Mouse (Mus musculus) limb, embryonic 14.5 days (tissue): ENCODE results near the gene Tert. TPM values are rescaled to one million over a fixed set of nuclear protein-coding genes. Genes with fewer than 3 reads are reported as not detected.

Source experiments
- ATAC-seq: fragments of 200-750 bp; cut with Nextera tagmentation; 2 replicates; pipeline ENCODE4 v1.8.0; 2017; ENCODE audit warnings: low read depth, moderate number of reproducible peaks, moderate TSS enrichment; ENCODE audit not compliant: low FRiP score
- DNase-seq: peaks from one replicate; pipeline ENCODE4 v3.0.0-alpha.2; 2015; ENCODE audit warnings: low spot score
- H3K27ac ChIP-seq: fragments of 300-500 bp; sonication (generic); replicated peaks from 2 replicates; pipeline ENCODE4 v1.5.1; 2014; ENCODE audit warnings: low read depth, mild to moderate bottlenecking, low read length, moderate library complexity, mixed read lengths
- H3K27me3 ChIP-seq: fragments of 300-500 bp; sonication (generic); 2 replicates; pipeline ENCODE4 v1.6.1; 2014; ENCODE audit warnings: low read length, mixed read lengths; ENCODE audit not compliant: control insufficient read depth, insufficient read depth
- H3K36me3 ChIP-seq: fragments of 300-500 bp; sonication (generic); 2 replicates; pipeline ENCODE4 v1.6.1; 2014; ENCODE audit warnings: mild to moderate bottlenecking, low read length, moderate library complexity, mixed read lengths; ENCODE audit not compliant: control insufficient read depth, insufficient read depth
- H3K4me1 ChIP-seq: fragments of 300-500 bp; sonication (generic); 2 replicates; pipeline ENCODE4 v1.6.1; 2014; ENCODE audit warnings: antibody characterized with exemption, low read length, mixed read lengths; ENCODE audit not compliant: control insufficient read depth, insufficient read depth
- H3K4me2 ChIP-seq: fragments of 300-500 bp; sonication (generic); replicated peaks from 2 replicates; pipeline ENCODE4 v1.6.1; 2014; ENCODE audit warnings: low read depth, mild to moderate bottlenecking, low read length, moderate library complexity; ENCODE audit not compliant: severe bottlenecking
- H3K4me3 ChIP-seq: fragments of 300-500 bp; sonication (generic); replicated peaks from 2 replicates; pipeline ENCODE4 v1.5.1; 2014; ENCODE audit warnings: low read length
- H3K9ac ChIP-seq: fragments of 300-500 bp; sonication (generic); 2 replicates; pipeline ENCODE4 v1.6.1; 2014; ENCODE audit warnings: mild to moderate bottlenecking, low read depth, low read length, moderate library complexity; ENCODE audit not compliant: severe bottlenecking
- H3K9me3 ChIP-seq: fragments of 300-500 bp; sonication (generic); 2 replicates; pipeline ENCODE4 v1.6.1; 2016; ENCODE audit warnings: low read length; ENCODE audit not compliant: control insufficient read depth
- POLR2A ChIP-seq: fragments of 200-500 bp; IDR thresholded peaks from 2 replicates; pipeline ENCODE4 v1.8.0; 2012; ENCODE audit warnings: inconsistent platforms, mild to moderate bottlenecking, moderate library complexity, borderline replicate concordance; ENCODE audit not compliant: insufficient read depth, insufficient read length; ENCODE audit errors: extremely low read depth
- WGBS: fragments of 180-500 bp; shearing (Covaris S2); extraction: QIAGEN DNeasy Blood & Tissue Kit; methylation state at CpG from one replicate; pipeline ENCODE4 v1.1.7; 2014; 5-methylcytosine and 5-hydroxymethylcytosine counted together
- polyA plus RNA-seq, 2 experiments: library from polyadenylated mRNA; depleted of rRNA in 1 of 2; stranded (reverse) in 1 of 2; unstranded in 1 of 2; fragments of >200 nt; fragmentation: Nextera tagmentation in 1 of 2; extraction: Ambion mirVana in 1 of 2; gene quantifications; 2 replicates each; pipeline versions ENCODE4 v1.2.1 to v1.2.3; 2012 to 2014

Tert gene
- polyA plus RNA-seq, 2 experiments = 3.0 to 19.6 TPM

DNA sequence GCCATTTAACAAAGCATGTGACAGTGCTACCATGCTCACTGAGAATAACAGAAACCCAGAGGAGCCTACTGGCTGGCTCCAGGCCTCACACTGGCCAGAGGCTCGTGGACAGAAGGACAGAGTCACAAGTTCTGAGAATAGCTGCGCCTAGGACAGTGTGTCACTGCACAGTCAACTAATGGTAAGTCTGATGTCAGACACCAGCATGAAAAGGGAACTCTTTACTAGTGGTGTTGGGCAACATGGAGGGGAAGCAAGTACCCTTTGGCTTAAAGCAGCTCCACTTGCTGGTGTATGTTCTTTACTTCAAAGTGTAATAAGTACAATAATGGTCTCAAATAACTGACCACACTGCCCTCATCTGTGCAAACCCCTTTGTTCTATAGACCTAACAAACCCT, 66.6 kb downstream of the Tert start:
- no peaks in the 10 kb centered on the region for H3K36me3 ChIP-seq
- ATAC-seq = no peak
- TF ChIP-seq POLR2A = no peak
- H3K4me1 ChIP-seq = no peaks in the 10 kb centered on the region
- no peak overlapping the region for H3K9ac ChIP-seq
- 79% methylated on average over 2 of the region's 2 CpGs for WGBS
- DNase-seq = no peak
- H3K27ac ChIP-seq = no peak overlapping the region
- no peak overlapping the region for H3K4me2 ChIP-seq
- H3K4me3 ChIP-seq = no peak overlapping the region
- no peaks in the 10 kb centered on the region for H3K9me3 ChIP-seq
- H3K27me3 ChIP-seq = no peaks in the 10 kb centered on the region

DNA sequence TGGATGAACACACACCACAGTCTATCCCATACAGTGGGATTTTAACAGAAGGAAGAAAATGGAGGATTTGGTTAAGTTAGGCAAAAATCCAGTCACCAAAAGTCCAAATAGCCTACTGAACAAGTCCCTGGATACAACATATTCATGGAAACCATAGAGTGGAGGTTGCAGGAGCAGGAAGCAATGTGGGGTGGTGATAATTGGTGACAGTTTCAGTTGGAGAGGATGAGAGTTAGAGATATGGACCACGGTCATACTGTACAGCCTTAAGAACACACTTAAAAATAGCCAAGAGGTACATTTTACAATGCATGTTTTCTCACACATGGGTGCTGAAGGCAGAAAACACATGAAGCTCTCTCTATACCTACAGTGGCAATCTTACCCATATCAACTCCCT, 68.3 kb downstream of the Tert start:
- no peak overlapping the region for H3K9ac ChIP-seq
- H3K4me1 ChIP-seq = no peaks in the 10 kb centered on the region
- ATAC-seq (no peak), DNase-seq (no peak)
- H3K4me2 ChIP-seq = no peak overlapping the region
- no peaks in the 10 kb centered on the region for H3K9me3 ChIP-seq
- H3K27ac ChIP-seq = no peak overlapping the region
- no peak for TF ChIP-seq POLR2A
- 92% methylated on average over 1 of the region's 1 CpGs for WGBS
- no peaks in the 10 kb centered on the region for H3K27me3 ChIP-seq
- no peak overlapping the region for H3K4me3 ChIP-seq
- H3K36me3 ChIP-seq = no peaks in the 10 kb centered on the region

DNA sequence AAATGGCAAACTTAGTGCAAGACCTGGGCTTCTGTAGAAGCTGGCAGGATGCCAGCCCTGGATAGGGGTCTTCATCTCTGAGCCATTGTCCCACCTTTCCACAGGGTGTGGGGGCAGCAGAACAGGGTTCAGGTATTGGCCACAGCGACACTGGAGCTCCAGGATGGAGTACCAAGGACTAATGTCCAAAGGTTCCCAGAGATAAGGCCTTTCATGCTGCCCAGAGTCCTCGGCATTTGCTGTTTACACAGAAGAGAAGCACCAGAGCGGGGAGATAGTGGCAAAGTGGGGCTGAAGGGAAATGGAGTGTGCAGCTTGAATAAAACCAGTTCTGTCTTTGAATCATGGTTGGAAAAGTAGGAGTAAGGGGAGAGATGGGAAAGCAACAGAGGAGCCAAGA, 69.8 kb downstream of the Tert start:
- Histone ChIP-seq H3K27me3 (no peaks in the 10 kb centered on the region), H3K36me3 (no peaks in the 10 kb centered on the region), H3K4me2 (no peak overlapping the region), H3K4me1 (no peaks in the 10 kb centered on the region), H3K4me3 (no peak overlapping the region), H3K27ac (no peak overlapping the region), H3K9ac (no peak overlapping the region), H3K9me3 (no peaks in the 10 kb centered on the region)
- 84% methylated on average over 3 of the region's 3 CpGs for WGBS
- no peak for DNase-seq
- TF ChIP-seq POLR2A = no peak
- ATAC-seq = no peak

Other genes with a start within 250 kb of the Tert start
- gene Lpcat1, start 159.7 kb upstream of the Tert start, polyA plus RNA-seq (2012; rRNA removed) = 51.7 and 69.6 TPM in 2 replicates
- gene Lpcat1, start 159.7 kb upstream of the Tert start, polyA plus RNA-seq (2014; fragmentation: Nextera tagmentation; extraction: Ambion mirVana) = 43.2 and 46.8 TPM in 2 replicates
- 0.06 and 0.17 TPM in 2 replicates for gene Slc6a3, start 90.2 kb upstream of the Tert start, polyA plus RNA-seq (2012; rRNA removed)
- 0.14 TPM in 1 of 2 replicates, not detected in the other for gene Slc6a3, start 90.2 kb upstream of the Tert start, polyA plus RNA-seq (2014; fragmentation: Nextera tagmentation; extraction: Ambion mirVana)
- 163 and 203 TPM in 2 replicates for gene Clptm1l, start 22.9 kb upstream of the Tert start, polyA plus RNA-seq (2012; rRNA removed)
- 145 and 151 TPM in 2 replicates for gene Clptm1l, start 22.9 kb upstream of the Tert start, polyA plus RNA-seq (2014; fragmentation: Nextera tagmentation; extraction: Ambion mirVana)
- 0.05 and 0.14 TPM in 2 replicates for gene Slc6a18, start 51.1 kb downstream of the Tert start, polyA plus RNA-seq (2012; rRNA removed)
- gene Slc6a18, start 51.1 kb downstream of the Tert start, polyA plus RNA-seq (2014; fragmentation: Nextera tagmentation; extraction: Ambion mirVana) = not detected in 2 replicates
- gene Slc6a19, start 78.0 kb downstream of the Tert start, polyA plus RNA-seq (2012; rRNA removed) = 0.06 TPM in 1 of 2 replicates, not detected in the other
- not detected in 2 replicates for gene Slc6a19, start 78.0 kb downstream of the Tert start, polyA plus RNA-seq (2014; fragmentation: Nextera tagmentation; extraction: Ambion mirVana)
- gene Slc12a7, start 106.2 kb downstream of the Tert start, polyA plus RNA-seq (2012; rRNA removed) = 32.8 and 45.4 TPM in 2 replicates
- gene Slc12a7, start 106.2 kb downstream of the Tert start, polyA plus RNA-seq (2014; fragmentation: Nextera tagmentation; extraction: Ambion mirVana) = 16.5 and 19.7 TPM in 2 replicates
- 50.3 and 57.9 TPM in 2 replicates for gene Nkd2, start 220.7 kb downstream of the Tert start, polyA plus RNA-seq (2012; rRNA removed)
- 34.8 and 39.7 TPM in 2 replicates for gene Nkd2, start 220.7 kb downstream of the Tert start, polyA plus RNA-seq (2014; fragmentation: Nextera tagmentation; extraction: Ambion mirVana)